Mouse (Mus musculus): ENCODE results near the gene Thy1. TPM values are rescaled to one million over a fixed set of nuclear protein-coding genes. Genes with fewer than 3 reads are reported as not detected.

Gene Thy1
- total and polyA plus RNA-seq, 3 experiments, result 1.5 to 24.0 TPM; not detected in 1

DNA sequence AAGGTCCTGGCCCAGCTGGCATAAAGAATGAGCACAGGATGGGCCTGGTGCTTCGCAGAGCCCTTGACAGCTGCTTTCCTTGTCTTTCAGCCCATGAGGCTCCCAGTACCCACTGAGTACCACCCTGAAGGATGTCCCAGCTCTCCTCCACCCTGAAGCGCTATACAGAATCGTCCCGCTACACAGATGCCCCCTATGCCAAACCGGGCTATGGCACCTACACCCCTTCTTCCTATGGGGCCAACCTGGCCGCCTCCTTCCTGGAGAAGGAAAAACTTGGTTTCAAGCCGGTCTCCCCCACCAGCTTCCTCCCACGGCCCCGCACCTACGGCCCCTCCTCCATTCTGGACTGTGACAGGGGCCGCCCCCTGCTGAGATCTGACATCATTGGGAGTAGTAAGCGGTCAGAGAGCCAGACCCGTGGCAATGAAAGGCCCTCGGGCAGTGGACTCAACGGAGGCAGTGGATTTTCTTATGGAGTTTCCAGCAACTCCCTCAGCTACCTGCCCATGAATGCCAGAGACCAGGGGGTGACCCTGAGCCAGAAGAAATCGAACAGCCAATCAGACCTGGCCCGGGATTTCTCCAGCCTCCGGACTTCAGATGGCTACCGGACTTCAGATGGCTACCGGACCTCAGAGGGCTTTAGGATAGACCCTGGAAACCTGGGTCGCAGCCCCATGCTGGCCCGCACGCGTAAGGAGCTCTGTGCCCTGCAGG lies 32.3 kb downstream of the Thy1 start:
- H3K27me3 ChIP-seq (ENCODE audit: control insufficient read depth in 1 of 2, insufficient read depth in 2 of 2, low read length in 2 of 2), result no peaks in the 10 kb centered on the region
- H3K4me1 ChIP-seq (ENCODE audit: control insufficient read depth in 1 of 2, insufficient read depth in 2 of 2, low read length in 2 of 2), result peaks cover 0 to 11% of the 10 kb centered on the region in 2 experiments; a peak in 2 of 4 replicates
- H3K79me2 ChIP-seq (ENCODE audit: control insufficient read depth, insufficient read depth, low read length, poor library complexity), result no peaks in the 10 kb centered on the region
- no peak for DNase-seq (ENCODE audit: low read depth, low spot score)
- no peak overlapping the region for H3K4me3 ChIP-seq (ENCODE audit: control insufficient read depth in 1 of 2, insufficient read depth in 1 of 2, low read depth in 2 of 2, low read length in 2 of 2)
- H3K9ac ChIP-seq (ENCODE audit: control insufficient read depth, low read depth, low read length, poor library complexity, severe bottlenecking), result no peak overlapping the region
- TF ChIP-seq BHLHE40 (IDR thresholded peaks at IDR 0.05; ENCODE audit: borderline replicate concordance, low read depth, low read length) (no peak), MEF2A (IDR thresholded peaks at IDR 0.05; ENCODE audit: extremely low read depth, insufficient replicate concordance, low read depth, low read length, poor library complexity, severe bottlenecking) (no peak), TBP (IDR thresholded peaks at IDR 0.05; ENCODE audit: low read depth, low read length) (no peak), NRF1 (IDR thresholded peaks at IDR 0.05; ENCODE audit: insufficient read depth, low read depth, low read length, poor library complexity, severe bottlenecking) (no peak), MYC (IDR thresholded peaks at IDR 0.05; ENCODE audit: low read depth, low read length) (no peak), ZC3H11A (IDR thresholded peaks at IDR 0.05; ENCODE audit: low read depth, low read length) (no peak)
- H3K9me3 ChIP-seq (replicated peaks; ENCODE audit: insufficient read depth, low read length), result no peaks in the 10 kb centered on the region
- peaks cover 0 to 3% of the 10 kb centered on the region in 2 experiments; a peak in 1 of 4 replicates for H3K36me3 ChIP-seq (ENCODE audit: control insufficient read depth in 1 of 2, insufficient read depth in 2 of 2, low read length in 2 of 2)
- H3K27ac ChIP-seq (ENCODE audit: control insufficient read depth, low read depth, low read length), result no peak overlapping the region

DNA sequence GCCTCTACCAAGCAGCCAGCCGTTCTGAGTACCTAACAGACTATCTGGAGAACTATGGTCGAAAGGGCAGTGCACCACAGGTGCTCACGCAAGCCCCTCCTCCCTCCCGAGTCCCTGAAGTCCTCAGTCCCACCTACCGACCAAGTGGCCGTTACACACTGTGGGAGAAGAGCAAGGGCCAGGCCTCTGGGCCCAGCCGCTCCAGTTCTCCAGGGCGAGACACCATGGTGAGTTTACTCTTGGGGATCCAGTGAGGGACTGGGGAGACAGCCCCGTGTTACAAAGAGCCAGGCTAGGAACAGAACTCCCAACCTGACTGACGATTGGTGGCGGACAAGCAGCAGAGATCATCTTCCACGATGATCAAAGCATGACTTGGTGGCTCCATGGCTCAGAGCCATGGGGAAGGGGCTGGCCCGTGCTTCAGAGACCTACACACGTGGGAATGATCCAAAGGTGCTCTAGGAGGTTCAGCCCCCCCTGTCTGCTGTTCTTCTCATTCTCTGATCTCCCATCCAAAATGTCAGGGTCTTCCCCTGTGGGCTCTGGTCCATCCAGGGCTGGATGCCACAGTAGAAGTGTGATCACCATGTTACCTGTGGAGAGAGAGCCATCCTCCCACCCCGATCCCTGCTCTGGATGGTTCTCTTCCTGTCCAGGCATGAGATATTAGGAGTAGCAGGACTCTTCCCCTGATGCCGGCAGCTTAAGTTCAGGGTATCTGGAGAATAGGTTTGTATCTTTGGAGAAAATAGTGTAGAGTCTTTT lies 33.0 kb downstream of the Thy1 start:
- no peaks in the 10 kb centered on the region for H3K9me3 ChIP-seq (replicated peaks; ENCODE audit: insufficient read depth, low read length)
- no peak for TF ChIP-seq TAL1 (IDR thresholded peaks at IDR 0.05; ENCODE audit: low read length)
- TF ChIP-seq E2F4 (IDR thresholded peaks at IDR 0.05; ENCODE audit: borderline replicate concordance, low read depth, low read length), result no peak
- no peak for TF ChIP-seq CHD2 (IDR thresholded peaks at IDR 0.05; ENCODE audit: low read length)
- no peaks in the 10 kb centered on the region for H3K27me3 ChIP-seq (ENCODE audit: control insufficient read depth in 1 of 2, insufficient read depth in 2 of 2, low read length in 2 of 2)
- no peak overlapping the region for H3K27ac ChIP-seq (ENCODE audit: control insufficient read depth, low read depth, low read length)
- H3K4me3 ChIP-seq (ENCODE audit: control insufficient read depth in 1 of 2, insufficient read depth in 1 of 2, low read depth in 2 of 2, low read length in 2 of 2), result no peak overlapping the region
- H3K4me1 ChIP-seq (ENCODE audit: control insufficient read depth in 1 of 2, insufficient read depth in 2 of 2, low read length in 2 of 2), result peaks cover 0 to 11% of the 10 kb centered on the region in 2 experiments; a peak in 2 of 4 replicates
- H3K36me3 ChIP-seq (ENCODE audit: control insufficient read depth in 1 of 2, insufficient read depth in 2 of 2, low read length in 2 of 2), result peaks cover 0 to 3% of the 10 kb centered on the region in 2 experiments; a peak in 1 of 4 replicates
- no peak for DNase-seq (ENCODE audit: low read depth, low spot score)
- H3K79me2 ChIP-seq (ENCODE audit: control insufficient read depth, insufficient read depth, low read length, poor library complexity), result no peaks in the 10 kb centered on the region
- no peak overlapping the region for H3K9ac ChIP-seq (ENCODE audit: control insufficient read depth, low read depth, low read length, poor library complexity, severe bottlenecking)

DNA sequence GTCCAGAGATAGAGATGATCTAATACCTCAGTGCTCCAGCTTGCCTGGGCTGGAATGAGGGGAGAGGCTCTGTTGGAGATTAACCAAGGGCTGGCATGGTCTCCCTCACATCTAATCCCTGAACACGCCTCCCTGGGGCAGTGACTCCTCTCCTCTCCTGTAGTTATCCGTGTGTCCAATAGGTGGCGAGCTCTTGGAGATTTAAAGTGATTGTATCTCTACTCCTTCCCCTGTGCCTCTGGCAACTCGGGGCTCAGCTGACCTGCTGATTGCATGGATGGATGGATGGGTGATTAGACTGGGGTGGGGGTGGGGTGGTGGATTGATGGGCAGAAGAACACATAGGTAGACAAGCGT lies 33.6 kb downstream of the Thy1 start:
- TF ChIP-seq TBP (IDR thresholded peaks at IDR 0.05; ENCODE audit: low read depth, low read length) (no peak), GATA1 (IDR thresholded peaks at IDR 0.05; ENCODE audit: low read depth, low read length) (peak; percentile 66), MAZ (IDR thresholded peaks at IDR 0.05; ENCODE audit: low read depth, low read length) (no peak), TCF12 (IDR thresholded peaks at IDR 0.05; ENCODE audit: low read depth, low read length) (no peak), SMC3 (IDR thresholded peaks at IDR 0.05; ENCODE audit: low read depth, low read length) (peak; percentile 40; the same call in 1 of the 2 replicates), POLR2AphosphoS2 (IDR thresholded peaks at IDR 0.05; ENCODE audit: low read length) (no peak), EP300 (IDR thresholded peaks at IDR 0.05; ENCODE audit: low read depth in 1 of 2, low read length in 2 of 2) (no peak), GABPA (IDR thresholded peaks at IDR 0.05; ENCODE audit: low read depth, low read length) (no peak), RAD21 (IDR thresholded peaks at IDR 0.05; ENCODE audit: low read depth, low read length) (peak; percentile 11), ZC3H11A (IDR thresholded peaks at IDR 0.05; ENCODE audit: low read depth, low read length) (no peak), CTCF (IDR thresholded peaks at IDR 0.05 in 2 of 3, conservative IDR thresholded peaks at IDR 0.05 in 1 of 3; ENCODE audit: control insufficient read depth in 1 of 3, insufficient read depth in 1 of 3, low read depth in 2 of 3, low read length in 3 of 3, poor library complexity in 1 of 3, severe bottlenecking in 1 of 3) (peak; percentile 54 to 71 (median 61)), CHD1 (IDR thresholded peaks at IDR 0.05; ENCODE audit: low read depth, low read length) (no peak), ETS1 (IDR thresholded peaks at IDR 0.05; ENCODE audit: low read depth, low read length) (peak; percentile 54; the same call in 1 of the 2 replicates), SIN3A (IDR thresholded peaks at IDR 0.05; ENCODE audit: low read length) (0 out of 2 replicates have a peak, but pooled peaks have one; percentile 44), USF1 (IDR thresholded peaks at IDR 0.05; ENCODE audit: low read depth, low read length) (peak; percentile 29; the same call in 1 of the 2 replicates)
- H3K79me2 ChIP-seq (ENCODE audit: control insufficient read depth, insufficient read depth, low read length, poor library complexity), result no peaks in the 10 kb centered on the region
- H3K36me3 ChIP-seq (ENCODE audit: control insufficient read depth in 1 of 2, insufficient read depth in 2 of 2, low read length in 2 of 2), result peaks cover 0 to 3% of the 10 kb centered on the region in 2 experiments; a peak in 1 of 4 replicates
- no peaks in the 10 kb centered on the region for H3K9me3 ChIP-seq (replicated peaks; ENCODE audit: insufficient read depth, low read length)
- no peak overlapping the region for H3K27ac ChIP-seq (ENCODE audit: control insufficient read depth, low read depth, low read length)
- no peak overlapping the region for H3K9ac ChIP-seq (ENCODE audit: control insufficient read depth, low read depth, low read length, poor library complexity, severe bottlenecking)
- H3K4me1 ChIP-seq (ENCODE audit: control insufficient read depth in 1 of 2, insufficient read depth in 2 of 2, low read length in 2 of 2), result peaks cover 0 to 11% of the 10 kb centered on the region in 2 experiments; a peak in 2 of 4 replicates
- no peaks in the 10 kb centered on the region for H3K27me3 ChIP-seq (ENCODE audit: control insufficient read depth in 1 of 2, insufficient read depth in 2 of 2, low read length in 2 of 2)
- H3K4me3 ChIP-seq (ENCODE audit: control insufficient read depth in 1 of 2, insufficient read depth in 1 of 2, low read depth in 2 of 2, low read length in 2 of 2), result no peak overlapping the region
- DNase-seq (ENCODE audit: low read depth, low spot score), result peak; percentile 78
